Comparison of ENCODE assay signal across 21 mouse cellular contexts in genomic region chr4:84527066-84527933, GRCm38 (mm10).
DNase-seq lines count a peak whose midpoint lies in the region; ATAC-seq and TF ChIP-seq lines count a peak whose summit lies in the region.
"Had no signal": no experiment of that assay in that cellular context is flagged by ENCODE, and none has a peak within 500 bp of the region (broad histone marks: within the 10 kb centered on the region; RNA-seq: fewer than 3 reads in every experiment).

No protein-coding gene starts in this region.

- H3K4me1 ChIP-seq in hindbrain, embryonic 11.5 days (replicated peaks; ENCODE audit: control insufficient read depth, insufficient read depth, low read length): peaks cover 5% of the 10 kb centered on the region
- H3K4me1 ChIP-seq in hindbrain, postnatal 0 days (ENCODE audit: insufficient read depth, low read length): peaks cover 6% of the 10 kb centered on the region
- peaks cover 90% of the 10 kb centered on the region for H3K4me1 ChIP-seq in E14TG2a.4 (replicated peaks; ENCODE audit: low read depth, low read length)
- H3K4me1 ChIP-seq in intestine, embryonic 16.5 days (ENCODE audit: control insufficient read depth, insufficient read depth, low read length): peaks cover 16% of the 10 kb centered on the region

- WGBS in hindbrain, embryonic 11.5 days: 7% methylated on average over 15 of the region's 15 CpGs
- WGBS in hindbrain, postnatal 0 days: 19% methylated on average over 15 of the region's 15 CpGs
- 33% methylated on average over 15 of the region's 15 CpGs for WGBS in intestine, embryonic 16.5 days

- TF ChIP-seq CTCF in hindbrain, postnatal 0 days (IDR thresholded peaks at IDR 0.05; ENCODE audit: low read depth): no peak
- no peak for TF ChIP-seq CTCF in E14TG2a.4 (conservative IDR thresholded peaks at IDR 0.05; ENCODE audit: low read length)

- peak; percentile 80 for ATAC-seq in hindbrain, embryonic 11.5 days (ENCODE audit: low FRiP score)
- no peak for ATAC-seq in hindbrain, postnatal 0 days
- ATAC-seq in intestine, embryonic 16.5 days: no peak
- ATAC-seq: inflammation-experienced regulatory T-cells, adult 6 months had no signal

- DNase-seq in hindbrain, embryonic 11.5 days (ENCODE audit: low spot score): peak; percentile 47
- no peak for DNase-seq in hindbrain, postnatal 0 days (ENCODE audit: low spot score)
- DNase-seq in embryo, embryonic 10.5 days (ENCODE audit: low spot score): peak; percentile 65
- DNase-seq in mesoderm, embryonic 11.5 days (ENCODE audit: low read depth, low spot score): peak; percentile 41
- no peak for DNase-seq in retina, postnatal 1 day
- no peak for DNase-seq in thymus, postnatal 14 days
- DNase-seq: cerebellum, postnatal 25 days; gastrocnemius, postnatal 25 days; heart, postnatal 10 days; kidney, postnatal 10 days; left cerebral cortex, postnatal 4 days; lung, adult 2 months; lung, postnatal 36 days; right cerebral cortex, adult 18-20 months; spleen, adult 18-20 months; thymus, adult 2 months had no signal

- H3K4me3 ChIP-seq in hindbrain, embryonic 11.5 days (ENCODE audit: low read depth, low read length): no peak overlapping the region
- H3K4me3 ChIP-seq in hindbrain, postnatal 0 days (ENCODE audit: low read length): no peak overlapping the region
- H3K4me3 ChIP-seq in E14TG2a.4 (replicated peaks; ENCODE audit: low read length): peak overlapping the region; percentile 39; the same call in 1 of the 2 replicates
- H3K4me3 ChIP-seq in intestine, embryonic 16.5 days (ENCODE audit: low read length): no peak overlapping the region
- H3K4me3 ChIP-seq: embryonic facial prominence, embryonic 13.5 days; layer of hippocampus, adult 2 months had no signal

- no peaks in the 10 kb centered on the region for H3K27me3 ChIP-seq in hindbrain, embryonic 11.5 days (ENCODE audit: control insufficient read depth, insufficient read depth, low read length)
- H3K27me3 ChIP-seq in hindbrain, postnatal 0 days (ENCODE audit: insufficient read depth, low read length): no peaks in the 10 kb centered on the region
- H3K27me3 ChIP-seq in E14TG2a.4 (ENCODE audit: insufficient read depth, low read length): no peaks in the 10 kb centered on the region
- H3K27me3 ChIP-seq in intestine, embryonic 16.5 days (replicated peaks; ENCODE audit: control insufficient read depth, insufficient read depth, low read length): no peaks in the 10 kb centered on the region
- H3K27me3 ChIP-seq: embryonic facial prominence, embryonic 13.5 days had no signal

- no peaks in the 10 kb centered on the region for H3K9me3 ChIP-seq in hindbrain, embryonic 11.5 days (ENCODE audit: control insufficient read depth, low read length)
- no peaks in the 10 kb centered on the region for H3K9me3 ChIP-seq in hindbrain, postnatal 0 days (ENCODE audit: low read length)
- H3K9me3 ChIP-seq in E14TG2a.4 (ENCODE audit: low read length): no peaks in the 10 kb centered on the region
- no peaks in the 10 kb centered on the region for H3K9me3 ChIP-seq in intestine, embryonic 16.5 days (ENCODE audit: control insufficient read depth, low read length)
- H3K9me3 ChIP-seq: embryonic facial prominence, embryonic 13.5 days had no signal

- no peak overlapping the region for H3K9ac ChIP-seq in hindbrain, embryonic 11.5 days (ENCODE audit: low read depth, low read length)
- H3K9ac ChIP-seq in hindbrain, postnatal 0 days (replicated peaks; ENCODE audit: low read length): no peak overlapping the region
- no peak overlapping the region for H3K9ac ChIP-seq in intestine, embryonic 16.5 days (ENCODE audit: low read depth, low read length)
- H3K9ac ChIP-seq: embryonic facial prominence, embryonic 13.5 days had no signal

- no peak overlapping the region for H3K27ac ChIP-seq in hindbrain, embryonic 11.5 days (ENCODE audit: low read depth, low read length)
- H3K27ac ChIP-seq in hindbrain, postnatal 0 days: no peak overlapping the region
- H3K27ac ChIP-seq in intestine, embryonic 16.5 days (ENCODE audit: low read length): no peak overlapping the region
- H3K27ac ChIP-seq: embryonic facial prominence, embryonic 13.5 days; layer of hippocampus, adult 2 months had no signal

- H3K4me2 ChIP-seq in hindbrain, embryonic 11.5 days (replicated peaks; ENCODE audit: low read depth, low read length): peak overlapping the region; percentile 11
- no peak overlapping the region for H3K4me2 ChIP-seq in hindbrain, postnatal 0 days (ENCODE audit: low read depth, low read length)
- H3K4me2 ChIP-seq in intestine, embryonic 16.5 days (ENCODE audit: low read depth, low read length): no peak overlapping the region
- H3K4me2 ChIP-seq: embryonic facial prominence, embryonic 13.5 days had no signal

- H3K36me3 ChIP-seq in hindbrain, embryonic 11.5 days (ENCODE audit: control insufficient read depth, insufficient read depth, low read length): no peaks in the 10 kb centered on the region
- no peaks in the 10 kb centered on the region for H3K36me3 ChIP-seq in hindbrain, postnatal 0 days (ENCODE audit: insufficient read depth, low read length)
- no peaks in the 10 kb centered on the region for H3K36me3 ChIP-seq in E14TG2a.4 (ENCODE audit: insufficient read depth, low read length)
- H3K36me3 ChIP-seq in intestine, embryonic 16.5 days (ENCODE audit: control insufficient read depth, insufficient read depth, low read length): no peaks in the 10 kb centered on the region
- H3K36me3 ChIP-seq: embryonic facial prominence, embryonic 13.5 days had no signal

Comparison
In these comparisons a context has a peak if more than half of its experiments do, and no peak if none do; other contexts are left out.
1. DNase-seq: peak in hindbrain, embryonic 11.5 days (single experiment), embryo, embryonic 10.5 days (single experiment) and mesoderm, embryonic 11.5 days (single experiment); none in hindbrain, postnatal 0 days (single experiment), retina, postnatal 1 day (single experiment) and thymus, postnatal 14 days (single experiment).